Mouse (Mus musculus) midbrain, embryonic 10.5 days (tissue): ENCODE data around the gene Gpr45. TPM values are rescaled to one million over a fixed set of nuclear protein-coding genes. Genes with fewer than 3 reads are reported as not detected.

Source experiments
- DNase-seq: peaks from one replicate; pipeline ENCODE4 v3.0.0-alpha.2; 2017; ENCODE audit warnings: low spot score
- H3K27ac ChIP-seq: fragments of 300-500 bp; sonication (generic); replicated peaks from 2 replicates; pipeline ENCODE4 v1.5.1; 2016; ENCODE audit warnings: mild to moderate bottlenecking
- H3K27me3 ChIP-seq: fragments of 300-500 bp; sonication (generic); 2 replicates; pipeline ENCODE4 v1.6.1; 2016; ENCODE audit warnings: low read depth, mild to moderate bottlenecking; ENCODE audit not compliant: poor library complexity, severe bottlenecking
- H3K36me3 ChIP-seq: fragments of 300-500 bp; sonication (generic); 2 replicates; pipeline ENCODE4 v1.6.1; 2016; ENCODE audit warnings: mild to moderate bottlenecking, moderate library complexity
- H3K4me1 ChIP-seq: fragments of 300-500 bp; sonication (generic); 2 replicates; pipeline ENCODE4 v1.6.1; 2016
- H3K4me3 ChIP-seq: fragments of 300-500 bp; sonication (generic); 2 replicates; pipeline ENCODE4 v1.5.1; 2016; ENCODE audit warnings: mild to moderate bottlenecking, moderate library complexity
- H3K9me3 ChIP-seq: fragments of 300-500 bp; sonication (generic); replicated peaks from 2 replicates; pipeline ENCODE4 v1.6.1; 2016; ENCODE audit warnings: mild to moderate bottlenecking
- WGBS: fragments of 180-500 bp; shearing (Covaris S2); methylation state at CpG from one replicate; pipeline ENCODE4 v1.1.7; 2016; 5-methylcytosine and 5-hydroxymethylcytosine counted together
- microRNA-seq: library from miRNA; unstranded; fragments of <30 nt; microRNA quantifications from one replicate; pipeline ENCODE4, GENCODE M21; 2017
- polyA plus RNA-seq: library from polyadenylated mRNA; unstranded; fragments of >200 nt; fragmentation: Nextera tagmentation; extraction: Ambion mirVana; gene quantifications from 2 replicates; pipeline ENCODE4 v1.2.1, GENCODE M21; 2016

The Gpr45 gene
- polyA plus RNA-seq, 1 experiment from 2014 or later: 14.1 TPM

DNA sequence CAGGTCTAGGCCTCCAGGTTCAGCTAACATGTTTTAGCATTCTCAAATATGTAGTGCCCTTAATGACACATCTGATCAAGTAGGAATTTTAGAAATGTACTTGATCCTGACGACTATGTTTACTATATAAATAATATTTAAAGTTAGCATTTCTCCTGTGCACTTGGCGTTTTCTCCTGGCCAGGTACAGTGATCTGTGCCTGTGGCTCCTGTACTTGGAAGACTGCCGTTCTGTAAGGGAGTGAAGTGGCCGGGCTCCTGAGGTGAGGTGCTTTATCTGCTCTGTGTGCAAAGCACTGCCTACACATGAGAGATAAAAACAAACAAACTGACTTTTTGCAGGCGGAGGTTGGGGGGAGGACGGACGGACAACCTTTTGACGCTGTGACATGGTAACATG is 113.9 kb downstream of the Gpr45 start:
- no peaks in the 10 kb centered on the region for H3K9me3 ChIP-seq
- peaks cover 55% of the 10 kb centered on the region for H3K36me3 ChIP-seq
- no peak for DNase-seq
- no peak overlapping the region for H3K27ac ChIP-seq
- H3K4me1 ChIP-seq: no peaks in the 10 kb centered on the region
- no peak overlapping the region for H3K4me3 ChIP-seq
- H3K27me3 ChIP-seq: no peaks in the 10 kb centered on the region
- 86% methylated on average over 8 of the region's 8 CpGs for WGBS

DNA sequence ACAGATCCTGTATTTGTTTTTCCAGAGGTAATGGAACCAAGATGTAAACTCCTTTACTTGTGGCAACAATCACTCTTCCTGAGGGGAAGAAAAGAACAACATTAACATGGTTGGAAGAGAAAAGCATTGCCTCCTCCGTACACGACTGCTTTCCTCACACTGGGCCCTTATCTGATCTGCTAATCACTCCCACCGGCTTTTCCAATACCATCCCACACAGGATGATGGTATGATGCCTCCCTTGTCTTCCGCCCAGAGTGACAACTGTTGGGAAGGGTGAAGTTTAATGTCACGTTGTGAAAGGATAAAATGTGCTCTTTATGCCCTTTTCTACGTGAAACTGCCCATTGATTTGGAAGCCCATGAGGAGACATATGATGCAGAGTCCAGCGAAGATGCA is 114.9 kb downstream of the Gpr45 start:
- Histone ChIP-seq H3K36me3 (peaks cover 48% of the 10 kb centered on the region), H3K27ac (no peak overlapping the region), H3K27me3 (no peaks in the 10 kb centered on the region), H3K4me1 (no peaks in the 10 kb centered on the region), H3K9me3 (no peaks in the 10 kb centered on the region), H3K4me3 (no peak overlapping the region)
- WGBS: 77% methylated on average over 7 of the region's 7 CpGs
- no peak for DNase-seq

- peaks cover 45% of the 10 kb centered on the region for H3K36me3 ChIP-seq
- H3K27me3 ChIP-seq: no peaks in the 10 kb centered on the region
- H3K4me3 ChIP-seq: no peak overlapping the region
- no peaks in the 10 kb centered on the region for H3K9me3 ChIP-seq
- DNase-seq: no peak
- no peak overlapping the region for H3K27ac ChIP-seq
- WGBS: 86% methylated on average over 5 of the region's 5 CpGs
- H3K4me1 ChIP-seq: no peaks in the 10 kb centered on the region
Measured at GRCm38 (mm10) chr1:43070726-43071125, 118.1 kb downstream of the Gpr45 start.

GRCm38 (mm10) chr1:43072028-43072427 is 119.4 kb downstream of the Gpr45 start:
- Histone ChIP-seq H3K9me3 (no peaks in the 10 kb centered on the region), H3K36me3 (peaks cover 44% of the 10 kb centered on the region), H3K27me3 (no peaks in the 10 kb centered on the region), H3K27ac (no peak overlapping the region), H3K4me1 (no peaks in the 10 kb centered on the region), H3K4me3 (no peak overlapping the region)
- WGBS: 95% methylated on average over 8 of the region's 8 CpGs
- DNase-seq: no peak

DNA sequence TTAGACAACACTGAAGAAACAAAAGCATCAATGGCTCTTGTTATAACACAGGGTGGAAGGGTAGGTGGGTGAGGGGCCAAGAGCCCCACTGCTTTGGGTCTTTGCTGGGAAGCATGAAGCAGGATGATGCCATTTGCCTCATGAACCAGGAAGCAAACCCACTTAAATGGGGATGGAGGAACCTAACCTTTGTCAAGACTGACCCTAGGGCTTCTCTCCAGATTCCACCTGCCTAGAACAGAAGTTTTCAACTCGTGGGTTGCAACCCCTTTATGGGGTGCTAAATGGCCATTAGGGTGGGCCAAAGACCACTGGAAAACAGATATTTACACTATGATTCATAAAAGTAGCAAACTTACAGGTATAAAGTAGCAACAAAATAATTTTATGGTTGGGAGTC is 119.9 kb downstream of the Gpr45 start:
- WGBS: 74% methylated on average over 1 of the region's 1 CpGs
- peaks cover 39% of the 10 kb centered on the region for H3K36me3 ChIP-seq

GRCm38 (mm10) chr1:43074791-43075190 is 122.1 kb downstream of the Gpr45 start:
- peaks cover 39% of the 10 kb centered on the region for H3K36me3 ChIP-seq
- WGBS: 94% methylated on average over 2 of the region's 2 CpGs
- no peak overlapping the region for H3K4me3 ChIP-seq
- DNase-seq: no peak
- H3K4me1 ChIP-seq: no peaks in the 10 kb centered on the region
- no peaks in the 10 kb centered on the region for H3K27me3 ChIP-seq
- no peaks in the 10 kb centered on the region for H3K9me3 ChIP-seq
- H3K27ac ChIP-seq: no peak overlapping the region

More for the DNA sequence above, 119.9 kb downstream of the Gpr45 start:
- Histone ChIP-seq H3K27me3 (no peaks in the 10 kb centered on the region), H3K4me3 (no peak overlapping the region), H3K4me1 (no peaks in the 10 kb centered on the region), H3K27ac (no peak overlapping the region), H3K9me3 (no peaks in the 10 kb centered on the region)
- no peak for DNase-seq

DNA sequence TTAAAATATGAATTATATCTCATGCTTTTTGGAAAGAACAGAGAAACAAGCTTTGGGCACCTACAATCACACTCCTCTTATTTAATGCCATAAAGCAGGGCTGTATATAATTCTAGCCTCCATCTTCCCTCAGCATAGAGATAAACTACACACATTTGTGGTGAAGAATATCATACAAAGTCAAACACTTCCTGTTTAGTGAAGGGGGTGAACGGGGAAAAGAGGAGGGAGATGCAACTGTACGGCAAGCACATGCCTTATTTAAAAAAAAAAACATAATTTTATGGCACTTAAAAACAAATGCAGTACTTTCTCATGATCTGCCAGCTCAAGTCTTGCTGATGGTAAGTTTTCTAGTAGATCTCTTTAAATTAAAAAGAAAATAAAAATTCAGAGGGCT is 125.5 kb downstream of the Gpr45 start:
- no peak for DNase-seq
- H3K4me1 ChIP-seq: no peaks in the 10 kb centered on the region
- H3K27me3 ChIP-seq: no peaks in the 10 kb centered on the region
- H3K4me3 ChIP-seq: no peak overlapping the region
- peaks cover 25% of the 10 kb centered on the region for H3K36me3 ChIP-seq
- H3K27ac ChIP-seq: no peak overlapping the region
- WGBS: 93% methylated on average over 2 of the region's 2 CpGs
- no peaks in the 10 kb centered on the region for H3K9me3 ChIP-seq

- 90% methylated on average over 5 of the region's 5 CpGs for WGBS
- Histone ChIP-seq H3K9me3 (no peaks in the 10 kb centered on the region; the same call in 1 of the 2 replicates), H3K27me3 (no peaks in the 10 kb centered on the region), H3K4me1 (peaks cover 5% of the 10 kb centered on the region; the same call in 1 of the 2 replicates), H3K27ac (no peak overlapping the region), H3K36me3 (peaks cover 13% of the 10 kb centered on the region), H3K4me3 (no peak overlapping the region)
- DNase-seq: no peak
Measured at GRCm38 (mm10) chr1:43082946-43083345, 130.3 kb downstream of the Gpr45 start.

Small RNA genes within 50 kb of the gene (microRNA-seq; reads per million reads assigned to microRNA genes)
- gene Gm24001: not detected

Other genes with a start within 250 kb of the Gpr45 start
- gene Mrps9, start 101.6 kb upstream of the Gpr45 start, polyA plus RNA-seq: 56.2 and 58.7 TPM in 2 replicates
- gene Tgfbrap1, start 145.8 kb downstream of the Gpr45 start, polyA plus RNA-seq: 13.5 and 14.8 TPM in 2 replicates
- 41.3 and 43.8 TPM in 2 replicates for gene AI597479, start 145.8 kb downstream of the Gpr45 start, polyA plus RNA-seq
- 6.8 and 7.1 TPM in 2 replicates for gene Fhl2, start 244.1 kb downstream of the Gpr45 start, polyA plus RNA-seq